Mouse (Mus musculus): Measurements from ENCODE around the gene Abca5. TPM values are rescaled to one million over a fixed set of nuclear protein-coding genes. Genes with fewer than 3 reads are reported as not detected.

Abca5 gene
- polyA plus RNA-seq, 1 experiment from 2014 or later, result 5.8 TPM

DNA sequence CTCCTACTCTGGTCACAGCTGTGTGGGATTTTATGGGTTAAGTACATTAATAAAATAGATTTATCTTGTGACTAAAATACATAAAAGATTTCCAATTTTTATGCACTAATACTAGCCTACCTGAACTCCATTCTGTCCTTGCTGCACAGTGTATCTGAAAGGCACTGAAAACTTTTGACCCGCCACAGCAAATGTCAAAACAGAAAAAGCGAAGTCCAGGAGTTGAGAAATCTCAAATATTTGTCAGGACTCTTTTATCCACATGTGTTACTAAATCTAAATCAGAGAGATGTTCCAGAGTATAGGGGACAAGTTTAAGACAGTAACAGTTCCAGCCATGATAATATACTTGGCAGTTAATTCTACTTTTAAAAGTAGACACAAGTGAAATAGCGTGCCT is 85.3 kb downstream of the Abca5 start:
- H3K27me3 ChIP-seq (replicated peaks), result no peaks in the 10 kb centered on the region
- ATAC-seq (ENCODE audit: low FRiP score, low read depth), result no peak
- no peak overlapping the region for H3K27ac ChIP-seq
- 87% methylated on average over 3 of the region's 3 CpGs for WGBS
- no peak overlapping the region for H3K4me2 ChIP-seq (replicated peaks)
- H3K4me3 ChIP-seq, result no peak overlapping the region
- H3K4me1 ChIP-seq, result peaks cover 4% of the 10 kb centered on the region; the same call in 1 of the 2 replicates
- H3K9me3 ChIP-seq, result no peaks in the 10 kb centered on the region
- no peaks in the 10 kb centered on the region for H3K36me3 ChIP-seq
- H3K9ac ChIP-seq, result no peak overlapping the region

DNA sequence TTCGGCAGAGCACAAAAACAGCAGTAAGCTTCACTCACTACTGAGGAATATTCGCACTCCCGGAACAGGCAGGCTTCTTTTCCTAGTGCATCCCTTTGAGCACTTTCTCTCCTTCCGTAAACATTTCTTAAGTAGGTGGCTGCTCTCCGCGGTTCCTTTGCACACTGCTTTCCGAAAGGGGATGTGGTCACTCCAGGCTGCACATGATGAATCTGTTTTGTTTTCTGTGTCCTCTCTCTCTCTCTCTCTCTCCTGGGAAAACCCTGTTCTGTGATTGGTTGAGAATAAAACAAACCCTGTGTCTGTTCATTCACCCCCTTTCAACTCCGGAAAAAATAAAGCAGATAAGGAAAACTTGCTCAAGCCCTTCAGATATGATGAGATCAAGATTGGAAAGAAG is 86.0 kb downstream of the Abca5 start, which contains the start of gene Abca6:
Gene Abca6, minus strand, starts transcription at position 243 of the 400 bp plus-strand sequence.
- Histone ChIP-seq H3K27ac (no peak within 1 kb of the TSS), H3K27me3 (replicated peaks) (no peaks in the 10 kb centered on the region), H3K4me2 (replicated peaks) (peak within 1 kb of the TSS; percentile 38), H3K4me3 (no peak within 1 kb of the TSS), H3K36me3 (no peaks in the 10 kb centered on the region), H3K9me3 (no peaks in the 10 kb centered on the region), H3K4me1 (peaks cover 4% of the 10 kb centered on the region; the same call in 1 of the 2 replicates), H3K9ac (no peak within 1 kb of the TSS)
- WGBS, result 31% methylated on average over 8 of the region's 8 CpGs
- ATAC-seq (ENCODE audit: low FRiP score, low read depth), result no peak

DNA sequence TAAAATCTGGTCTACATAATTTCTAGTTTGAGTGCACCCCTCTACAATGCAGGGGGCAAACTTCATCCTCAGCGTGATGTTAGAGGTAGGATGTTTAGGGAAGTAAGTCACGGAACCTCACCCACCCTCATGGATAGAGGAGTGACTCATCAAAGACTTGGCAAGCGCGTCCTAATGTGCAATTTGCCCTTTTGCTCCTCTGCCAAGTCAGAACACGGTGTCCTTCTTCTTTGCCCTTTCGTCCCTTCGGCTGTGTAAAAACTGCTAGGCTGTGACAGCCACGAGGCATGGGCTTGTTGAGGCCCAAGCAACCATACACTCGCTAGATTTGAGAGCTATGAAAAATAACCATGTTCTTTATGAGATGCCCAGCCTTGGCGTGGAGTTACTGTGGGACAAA is 92.8 kb downstream of the Abca5 start:
- 0 out of 2 replicates have a peak, but pooled peaks cover 3% of the 10 kb centered on the region for H3K9me3 ChIP-seq
- no peak overlapping the region for H3K27ac ChIP-seq
- WGBS, result 91% methylated on average over 10 of the region's 10 CpGs
- H3K27me3 ChIP-seq (replicated peaks), result no peaks in the 10 kb centered on the region
- no peak overlapping the region for H3K4me3 ChIP-seq
- H3K36me3 ChIP-seq, result no peaks in the 10 kb centered on the region
- H3K4me1 ChIP-seq, result no peaks in the 10 kb centered on the region
- ATAC-seq (ENCODE audit: low FRiP score, low read depth), result no peak
- H3K4me2 ChIP-seq (replicated peaks), result no peak overlapping the region
- H3K9ac ChIP-seq, result no peak overlapping the region

DNA sequence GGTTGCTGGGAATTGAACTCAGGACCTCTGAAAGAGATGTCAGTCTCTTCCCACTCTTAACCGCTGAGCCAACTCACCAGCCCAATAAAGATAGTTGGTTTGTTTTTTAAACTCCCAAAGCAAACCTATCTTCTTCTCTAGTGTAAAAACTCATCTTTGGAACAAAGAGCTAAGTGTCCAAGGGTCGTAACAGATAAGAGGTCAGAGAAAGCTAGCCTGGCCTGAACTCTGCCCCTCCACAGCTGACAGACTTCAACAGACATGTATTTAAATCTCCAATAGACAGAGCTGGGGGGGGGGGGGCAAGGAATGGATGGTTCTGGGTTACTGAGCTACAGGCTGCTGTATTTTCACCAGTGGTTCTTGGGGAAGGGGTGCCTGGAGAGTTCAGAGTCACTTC is 100.0 kb downstream of the Abca5 start:
- Histone ChIP-seq H3K27me3 (replicated peaks) (no peaks in the 10 kb centered on the region), H3K4me2 (replicated peaks) (no peak overlapping the region), H3K4me1 (no peaks in the 10 kb centered on the region), H3K9ac (no peak overlapping the region), H3K4me3 (no peak overlapping the region), H3K27ac (no peak overlapping the region), H3K9me3 (0 out of 2 replicates have a peak, but pooled peaks cover 5% of the 10 kb centered on the region), H3K36me3 (no peaks in the 10 kb centered on the region)
- no peak for ATAC-seq (ENCODE audit: low FRiP score, low read depth)
- WGBS, result 93% methylated on average over 2 of the region's 2 CpGs

DNA sequence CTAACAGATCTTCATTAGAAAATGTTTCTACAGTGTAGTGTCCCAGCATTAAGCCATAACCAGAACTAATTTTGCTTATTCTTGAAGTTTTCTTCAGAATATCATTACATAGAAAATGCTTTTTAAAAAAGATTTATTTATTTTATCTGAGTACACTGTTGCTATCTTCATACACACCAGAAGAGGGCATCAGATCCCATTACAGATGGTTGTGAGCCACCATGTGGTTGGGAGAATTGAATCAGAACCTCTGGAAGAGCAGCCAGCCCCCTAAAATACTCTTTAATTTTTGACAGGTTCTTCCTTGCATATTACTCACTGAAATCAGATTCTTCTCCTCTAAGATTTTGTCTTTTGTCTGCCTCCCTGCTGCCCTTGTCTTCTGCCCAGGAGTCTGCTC is 104.5 kb downstream of the Abca5 start:
- no peak overlapping the region for H3K9ac ChIP-seq
- H3K36me3 ChIP-seq, result no peaks in the 10 kb centered on the region
- H3K4me3 ChIP-seq, result no peak overlapping the region
- no peak for ATAC-seq (ENCODE audit: low FRiP score, low read depth)
- no peaks in the 10 kb centered on the region for H3K9me3 ChIP-seq
- no peaks in the 10 kb centered on the region for H3K27me3 ChIP-seq (replicated peaks)
- H3K4me2 ChIP-seq (replicated peaks), result no peak overlapping the region
- H3K4me1 ChIP-seq, result no peaks in the 10 kb centered on the region
- no peak overlapping the region for H3K27ac ChIP-seq

Other genes starting within 250 kb of the Abca5 start
- 0.08 and 0.43 TPM in 2 replicates for gene Abca8a, start 241.7 kb downstream of the Abca5 start, polyA plus RNA-seq (2016; fragmentation: Nextera tagmentation; extraction: Ambion mirVana)
- gene Abca9, start 169.5 kb downstream of the Abca5 start, polyA plus RNA-seq (2016; fragmentation: Nextera tagmentation; extraction: Ambion mirVana), result 4.4 and 5.1 TPM in 2 replicates
- gene Abca6, start 85.9 kb downstream of the Abca5 start, polyA plus RNA-seq (2016; fragmentation: Nextera tagmentation; extraction: Ambion mirVana), result 0.06 and 0.19 TPM in 2 replicates
- gene Map2k6, start 61.4 kb upstream of the Abca5 start, polyA plus RNA-seq (2016; fragmentation: Nextera tagmentation; extraction: Ambion mirVana), result 25.7 and 25.9 TPM in 2 replicates